Mouse (Mus musculus) hindbrain, embryonic 10.5 days (tissue): ENCODE data around the gene Myadml2. TPM values are rescaled to one million over a fixed set of nuclear protein-coding genes. Genes with fewer than 3 reads are reported as not detected.

Source experiments
- DNase-seq: peaks from one replicate; pipeline ENCODE4 v3.0.0-alpha.2; 2017; ENCODE audit warnings: low spot score
- H3K27ac ChIP-seq: fragments of 300-500 bp; sonication (generic); 2 replicates; pipeline ENCODE4 v1.5.1; 2016; ENCODE audit warnings: mild to moderate bottlenecking, moderate library complexity
- H3K27me3 ChIP-seq: fragments of 300-500 bp; sonication (generic); 2 replicates; pipeline ENCODE4 v1.6.1; 2016; ENCODE audit warnings: mild to moderate bottlenecking; ENCODE audit not compliant: poor library complexity, insufficient read depth, severe bottlenecking
- H3K36me3 ChIP-seq: fragments of 300-500 bp; sonication (generic); 2 replicates; pipeline ENCODE4 v1.6.1; 2016; ENCODE audit warnings: mild to moderate bottlenecking, moderate library complexity
- H3K4me1 ChIP-seq: fragments of 300-500 bp; sonication (generic); replicated peaks from 2 replicates; pipeline ENCODE4 v1.6.1; 2016; ENCODE audit warnings: mild to moderate bottlenecking
- H3K4me3 ChIP-seq: fragments of 300-500 bp; sonication (generic); 2 replicates; pipeline ENCODE4 v1.5.1; 2016; ENCODE audit warnings: mild to moderate bottlenecking, moderate library complexity
- H3K9me3 ChIP-seq: fragments of 300-500 bp; sonication (generic); 2 replicates; pipeline ENCODE4 v1.6.1; 2016; ENCODE audit warnings: mild to moderate bottlenecking, moderate library complexity
- WGBS: fragments of 180-500 bp; shearing (Covaris S2); methylation state at CpG from one replicate; pipeline ENCODE4 v1.1.7; 2016; 5-methylcytosine and 5-hydroxymethylcytosine counted together
- polyA plus RNA-seq: library from polyadenylated mRNA; unstranded; fragments of >200 nt; fragmentation: Nextera tagmentation; extraction: Ambion mirVana; gene quantifications from 2 replicates; pipeline ENCODE4 v1.2.1, GENCODE M21; 2016

Myadml2 gene
- polyA plus RNA-seq, 1 experiment from 2014 or later: not detected

DNA sequence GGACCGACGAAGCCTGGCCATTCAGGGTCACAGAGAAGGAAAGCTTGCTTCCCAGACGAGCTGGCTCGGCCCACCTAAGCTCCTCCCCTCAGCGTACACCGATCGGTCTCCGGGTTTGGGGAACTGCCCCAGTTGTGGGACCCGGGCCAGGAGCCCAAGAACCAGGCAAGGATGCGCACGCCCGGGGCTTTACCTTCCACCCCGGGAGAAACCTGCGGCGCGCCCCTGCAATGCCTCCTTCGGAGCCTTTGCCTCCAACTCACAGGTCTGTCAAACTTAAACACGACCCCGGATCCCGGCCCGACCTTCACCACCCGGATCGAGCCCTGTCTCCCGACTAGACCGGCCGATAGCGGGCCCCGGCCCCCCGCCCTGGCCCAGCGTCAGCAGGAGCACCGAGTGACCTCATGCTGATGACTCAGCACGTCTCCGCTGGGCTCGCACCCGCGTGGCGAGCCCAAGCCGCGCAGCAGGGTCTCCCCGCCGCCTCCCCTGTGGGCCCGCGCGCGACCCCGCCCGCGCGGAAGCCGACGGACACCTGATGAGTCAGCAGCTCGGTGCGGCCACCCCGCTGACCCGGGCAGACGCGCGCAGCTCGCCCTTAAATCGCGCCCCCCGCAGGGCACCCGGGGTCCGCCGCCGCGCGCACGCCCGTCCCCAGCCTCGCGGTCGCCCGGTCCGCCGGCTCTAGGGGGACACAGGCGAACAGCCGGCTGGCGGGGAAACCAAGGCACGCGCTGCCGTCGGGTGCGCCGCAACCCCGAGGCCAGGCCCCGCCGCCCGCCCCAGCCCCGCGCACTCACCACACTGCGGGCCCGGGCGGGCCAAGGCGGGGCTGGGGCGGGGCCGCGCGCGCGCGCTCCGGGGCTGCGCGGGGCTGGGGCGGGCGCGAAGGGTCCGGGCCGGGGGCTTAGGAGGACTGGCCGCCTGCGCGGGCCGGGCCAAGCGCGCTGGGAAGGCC is 15.1 kb downstream of the Myadml2 start:
- Histone ChIP-seq H3K4me1 (peaks cover 48% of the 10 kb centered on the region), H3K27ac (peak overlapping the region; percentile 98), H3K9me3 (no peaks in the 10 kb centered on the region), H3K4me3 (peak overlapping the region; percentile 96), H3K36me3 (peaks cover 22% of the 10 kb centered on the region), H3K27me3 (no peaks in the 10 kb centered on the region)
- peak; percentile 72 for DNase-seq
- under 1% methylated on average over 116 of the region's 116 CpGs for WGBS

DNA sequence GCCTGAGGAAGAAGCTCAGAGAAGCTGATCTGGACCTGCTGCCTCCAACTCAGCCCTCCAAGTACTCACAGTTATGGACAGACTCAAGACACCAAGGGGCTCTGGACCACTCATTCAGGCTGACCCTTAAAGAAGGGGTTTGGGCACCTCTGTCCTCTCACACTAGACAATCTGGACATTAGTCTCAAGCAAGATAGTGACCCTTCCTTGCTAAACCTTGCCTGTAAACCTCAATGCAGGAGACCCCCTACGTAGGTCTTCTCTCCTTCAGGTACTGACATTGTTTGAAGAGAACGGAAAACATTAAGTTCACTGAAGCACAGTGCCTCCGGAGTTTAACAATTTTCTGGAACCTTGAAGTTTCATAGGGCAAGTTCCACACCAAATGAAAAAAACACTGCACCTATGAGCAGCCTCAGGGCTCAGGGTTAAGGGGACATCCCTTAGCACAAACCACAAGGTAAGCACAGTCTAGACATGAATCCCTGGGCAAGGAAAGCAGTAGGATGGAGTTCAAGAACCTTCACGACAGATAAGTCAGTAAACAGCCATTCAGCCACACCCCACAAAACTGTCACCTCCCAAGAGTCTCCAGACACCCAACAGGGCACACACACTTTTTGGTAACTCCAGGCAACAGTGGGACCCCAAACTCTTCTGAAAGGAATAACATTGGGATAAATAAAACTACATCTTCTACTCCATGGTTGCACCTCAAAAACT is 16.1 kb downstream of the Myadml2 start:
- peaks cover 32% of the 10 kb centered on the region for H3K36me3 ChIP-seq
- no peak for DNase-seq
- no peaks in the 10 kb centered on the region for H3K27me3 ChIP-seq
- H3K4me3 ChIP-seq: peak overlapping the region; percentile 96
- 72% methylated on average over 4 of the region's 4 CpGs for WGBS
- no peaks in the 10 kb centered on the region for H3K9me3 ChIP-seq
- H3K4me1 ChIP-seq: peaks cover 51% of the 10 kb centered on the region
- peak overlapping the region; percentile 98 for H3K27ac ChIP-seq

DNA sequence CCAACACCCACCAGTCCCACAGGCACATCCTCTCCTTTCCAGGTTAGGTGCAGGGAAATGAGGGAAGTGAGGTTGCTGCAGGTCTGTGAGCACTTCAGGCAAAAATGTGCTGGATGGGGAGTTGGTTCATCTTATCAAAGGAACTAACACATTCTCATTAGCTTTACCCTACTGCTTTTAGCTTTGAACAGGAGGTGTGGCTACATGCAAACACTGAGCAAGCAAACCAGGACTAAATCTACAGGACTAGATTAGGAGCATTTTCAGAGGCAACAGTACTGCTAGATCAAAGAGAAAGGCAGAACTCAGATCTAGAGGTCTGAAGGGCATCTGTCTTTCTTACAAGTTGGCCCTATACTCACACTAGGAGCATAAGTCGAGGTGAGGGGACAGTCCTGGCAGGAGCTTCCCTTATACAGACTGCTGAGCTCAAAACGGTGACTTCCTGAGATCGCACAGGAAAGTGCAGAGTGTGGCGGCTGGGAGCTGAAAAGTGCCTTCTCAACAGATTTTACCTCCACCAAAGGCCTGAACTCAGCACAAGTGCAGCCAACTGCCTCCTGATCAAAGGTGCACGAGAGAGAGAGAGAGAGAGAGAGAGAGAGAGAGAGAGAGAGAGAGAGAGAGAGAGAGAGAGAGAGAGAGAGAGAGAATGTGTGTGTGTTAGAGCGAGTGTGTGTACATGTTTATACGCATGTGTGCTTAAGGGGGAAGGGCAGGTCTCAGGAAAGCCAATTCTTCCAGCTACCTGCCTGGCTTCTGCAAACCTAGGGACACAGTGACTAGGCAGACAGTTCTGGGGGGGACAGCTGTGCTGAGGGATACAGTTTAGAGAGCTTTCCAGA is 16.9 kb downstream of the Myadml2 start:
- Histone ChIP-seq H3K36me3 (peaks cover 40% of the 10 kb centered on the region), H3K27ac (peak overlapping the region; percentile 76), H3K4me1 (peaks cover 54% of the 10 kb centered on the region), H3K27me3 (no peaks in the 10 kb centered on the region), H3K4me3 (peak overlapping the region; percentile 96), H3K9me3 (no peaks in the 10 kb centered on the region)
- 45% methylated on average over 7 of the region's 7 CpGs for WGBS
- no peak for DNase-seq

DNA sequence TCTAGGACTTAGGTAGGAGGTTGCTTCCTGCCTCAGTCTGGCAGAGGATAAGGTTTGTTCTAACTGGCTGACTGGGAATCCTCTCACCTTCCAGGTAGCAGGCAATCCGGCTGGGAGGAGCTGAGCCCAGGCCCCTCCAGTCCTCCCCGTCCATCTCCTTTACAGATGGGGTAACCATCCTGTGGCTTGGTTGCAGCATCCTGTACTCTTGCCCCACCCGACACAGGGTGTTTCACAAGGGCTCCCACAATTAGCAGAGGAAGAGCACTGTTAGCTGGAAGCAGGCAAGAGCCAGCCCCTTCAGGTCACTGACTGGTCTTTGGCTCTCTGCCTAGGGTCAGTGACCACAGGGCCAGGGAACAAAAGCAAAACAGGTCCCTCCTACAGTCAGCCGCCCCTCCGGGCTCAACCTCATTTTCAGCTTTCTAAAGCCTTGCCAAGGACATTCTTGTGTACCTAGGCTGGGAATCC is 17.5 kb downstream of the Myadml2 start:
- Histone ChIP-seq H3K27me3 (no peaks in the 10 kb centered on the region), H3K36me3 (peaks cover 41% of the 10 kb centered on the region), H3K4me3 (peak overlapping the region; percentile 96), H3K4me1 (peaks cover 57% of the 10 kb centered on the region), H3K9me3 (no peaks in the 10 kb centered on the region), H3K27ac (peak overlapping the region; percentile 76)
- no peak for DNase-seq
- 32% methylated on average over 5 of the region's 5 CpGs for WGBS

DNA sequence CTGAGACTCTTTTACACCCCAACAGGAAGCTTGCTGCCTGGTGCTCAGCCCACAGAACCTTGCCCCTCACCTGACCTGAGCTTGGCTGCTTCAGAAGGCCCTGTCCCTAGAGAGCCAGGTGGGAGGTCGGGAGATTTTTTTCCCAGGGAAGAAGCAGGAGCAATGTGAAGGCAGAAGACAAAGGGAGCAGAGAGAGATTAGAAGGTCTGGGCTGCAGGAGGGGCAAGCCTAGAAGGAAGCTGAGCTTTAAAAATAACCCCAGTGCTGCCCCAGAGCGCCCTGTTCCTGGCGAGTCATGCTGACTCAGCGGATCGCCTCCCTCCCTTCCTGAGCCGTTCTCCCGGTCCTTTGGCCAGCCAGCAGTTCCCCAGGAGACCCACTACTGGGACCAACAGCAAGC is 18.0 kb downstream of the Myadml2 start:
- no peaks in the 10 kb centered on the region for H3K27me3 ChIP-seq
- 31% methylated on average over 7 of the region's 7 CpGs for WGBS
- H3K9me3 ChIP-seq: no peaks in the 10 kb centered on the region
- H3K4me3 ChIP-seq: peak overlapping the region; percentile 96
- peak; percentile 19 for DNase-seq
- H3K27ac ChIP-seq: peak overlapping the region; percentile 76
- peaks cover 62% of the 10 kb centered on the region for H3K4me1 ChIP-seq
- H3K36me3 ChIP-seq: peaks cover 41% of the 10 kb centered on the region

DNA sequence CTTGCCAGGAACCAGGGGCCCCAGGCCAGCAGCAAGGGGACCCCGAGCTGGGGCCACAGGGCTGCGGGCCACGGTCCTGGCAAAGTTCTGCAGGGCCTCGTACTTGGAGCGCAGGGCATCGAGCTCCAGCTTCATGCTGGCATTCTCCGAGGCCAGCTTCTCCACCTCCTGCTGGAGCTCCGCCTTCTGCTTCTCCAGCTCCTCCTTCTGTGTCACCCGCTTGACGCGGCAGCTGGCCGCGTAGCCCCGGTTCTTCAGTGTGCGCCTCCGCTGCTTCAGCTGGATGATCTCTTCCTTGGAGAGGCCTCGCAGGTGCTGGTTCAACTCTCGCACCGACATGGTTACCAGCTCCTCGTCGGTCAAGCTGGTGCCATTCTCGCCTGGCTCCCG is 18.6 kb downstream of the Myadml2 start:
- Histone ChIP-seq H3K4me1 (peaks cover 62% of the 10 kb centered on the region), H3K27ac (peak overlapping the region; percentile 76), H3K36me3 (peaks cover 41% of the 10 kb centered on the region)

DNA sequence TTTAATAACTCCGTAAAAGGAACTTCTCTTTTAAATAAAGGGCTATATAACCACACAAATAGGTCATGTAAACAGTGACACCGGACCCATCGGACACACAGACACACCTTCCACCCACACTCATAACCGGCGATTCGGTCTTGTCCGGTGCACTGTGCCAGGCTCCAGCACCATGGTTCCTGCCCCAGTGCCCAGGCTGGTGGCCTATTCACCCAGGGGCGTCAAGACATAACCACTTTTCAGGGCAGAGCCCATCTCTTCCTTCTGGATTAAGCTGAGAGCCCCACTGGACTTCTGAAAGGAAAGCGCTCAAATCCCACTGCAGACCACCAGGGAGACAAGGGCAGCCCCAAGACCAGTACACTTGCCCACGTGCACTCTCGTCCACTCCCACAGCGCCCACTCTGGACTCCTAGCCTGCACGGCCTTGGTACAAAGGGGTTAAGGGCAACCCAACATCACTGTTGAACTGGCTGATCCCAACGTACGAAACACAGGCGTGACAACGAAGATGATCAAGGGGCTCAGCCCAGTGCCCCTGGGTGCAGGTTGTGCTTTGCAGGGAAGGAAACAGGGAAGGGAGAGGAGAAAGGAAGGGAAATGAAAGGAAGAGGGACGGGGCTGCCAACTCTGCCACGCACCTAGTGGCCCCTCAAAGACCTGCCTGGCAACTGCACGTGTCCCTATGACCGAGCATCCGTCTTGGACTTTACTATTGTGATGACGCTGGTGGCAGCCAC is 19.2 kb downstream of the Myadml2 start:
- Histone ChIP-seq H3K36me3 (peaks cover 41% of the 10 kb centered on the region), H3K27me3 (no peaks in the 10 kb centered on the region), H3K4me3 (peak overlapping the region; percentile 96; the same call in 1 of the 2 replicates), H3K27ac (peak overlapping the region; percentile 76; the same call in 1 of the 2 replicates), H3K9me3 (no peaks in the 10 kb centered on the region), H3K4me1 (peaks cover 63% of the 10 kb centered on the region)
- DNase-seq: no peak
- 96% methylated on average over 23 of the region's 23 CpGs for WGBS

More for the DNA sequence above, 18.6 kb downstream of the Myadml2 start:
- H3K9me3 ChIP-seq: no peaks in the 10 kb centered on the region
- 75% methylated on average over 23 of the region's 23 CpGs for WGBS
- DNase-seq: no peak
- no peaks in the 10 kb centered on the region for H3K27me3 ChIP-seq
- peak overlapping the region; percentile 96 for H3K4me3 ChIP-seq

DNA sequence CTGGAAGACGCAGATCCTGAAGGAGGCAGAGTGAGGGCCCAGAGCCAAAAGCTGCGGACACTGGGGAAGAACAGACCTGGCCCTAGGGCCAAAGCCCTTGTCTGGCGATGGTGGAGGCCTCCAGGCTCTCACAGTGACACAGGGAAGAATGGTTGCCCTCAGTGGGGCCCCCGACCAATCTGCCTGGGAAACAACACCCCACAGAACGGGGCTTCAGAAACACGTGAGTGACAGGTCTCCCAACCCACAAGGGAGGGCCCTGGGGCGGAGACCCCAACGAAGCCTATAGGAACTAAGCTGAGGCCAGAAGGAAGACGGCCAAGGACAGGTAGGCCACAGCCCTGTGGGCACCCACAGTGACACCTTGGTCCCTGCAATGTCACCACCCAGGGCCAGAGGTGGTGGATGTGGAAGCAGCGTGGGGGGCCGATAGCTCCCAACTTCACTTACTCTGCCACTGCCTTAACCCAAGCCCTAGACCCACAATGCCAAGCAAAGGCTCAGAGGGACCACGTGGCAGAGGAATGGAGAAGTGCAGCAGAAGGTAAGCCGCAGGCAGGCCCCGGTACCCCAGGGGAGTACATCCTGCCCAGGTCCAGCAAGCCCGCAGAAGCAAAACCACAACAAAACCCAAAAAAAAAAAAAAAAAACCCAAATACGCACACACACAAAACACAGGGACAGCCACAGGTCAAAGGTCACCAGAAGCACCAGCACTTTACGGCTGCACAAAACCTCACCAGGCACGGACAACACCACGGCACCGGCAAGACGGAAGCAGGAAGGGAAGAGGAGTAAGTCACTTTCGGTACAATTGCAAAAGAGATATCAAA is 20.3 kb downstream of the Myadml2 start:
- WGBS: 81% methylated on average over 22 of the region's 22 CpGs
- DNase-seq: no peak
- H3K27ac ChIP-seq: no peak overlapping the region
- 0 out of 2 replicates have a peak overlapping the region, but pooled peaks have one; percentile 6 for H3K4me3 ChIP-seq
- H3K4me1 ChIP-seq: peaks cover 66% of the 10 kb centered on the region
- H3K9me3 ChIP-seq: no peaks in the 10 kb centered on the region
- H3K36me3 ChIP-seq: peaks cover 49% of the 10 kb centered on the region
- no peaks in the 10 kb centered on the region for H3K27me3 ChIP-seq

DNA sequence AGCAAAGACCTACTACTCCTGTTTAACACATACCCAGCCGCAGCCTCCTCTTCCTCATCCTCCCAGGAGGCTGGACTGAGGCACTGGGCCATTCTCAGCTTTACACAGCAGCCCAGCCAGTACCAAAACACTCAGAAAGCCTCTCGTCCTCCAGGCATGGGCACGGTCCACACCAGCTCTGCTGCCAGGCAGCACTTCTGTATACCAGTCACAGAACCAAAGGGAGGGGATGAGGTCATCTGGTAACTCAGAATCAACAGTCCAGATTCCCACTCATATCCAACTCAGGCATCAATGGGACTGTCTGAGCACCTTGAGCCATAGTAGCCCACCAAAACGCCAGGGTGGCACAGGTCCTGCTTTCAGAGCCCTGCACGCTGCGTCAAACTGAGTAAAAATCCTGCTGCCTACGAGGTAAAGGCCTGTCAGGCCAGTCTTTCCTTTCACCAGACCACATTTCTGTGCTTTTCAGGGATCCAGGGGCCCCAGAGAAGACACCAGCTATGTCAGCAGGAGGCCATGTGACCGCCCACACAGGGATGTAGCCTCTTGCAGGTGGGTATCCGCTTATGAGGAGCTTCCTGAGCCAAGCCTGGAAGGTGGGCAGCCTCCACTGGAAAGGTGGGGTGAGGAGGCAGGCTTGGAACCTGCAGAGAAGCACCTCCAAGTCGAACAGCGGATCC is 21.0 kb downstream of the Myadml2 start:
- no peak for DNase-seq
- no peaks in the 10 kb centered on the region for H3K9me3 ChIP-seq
- WGBS: 93% methylated on average over 11 of the region's 11 CpGs
- no peaks in the 10 kb centered on the region for H3K27me3 ChIP-seq
- peaks cover 56% of the 10 kb centered on the region for H3K36me3 ChIP-seq
- no peak overlapping the region for H3K27ac ChIP-seq
- 0 out of 2 replicates have a peak overlapping the region, but pooled peaks have one; percentile 16 for H3K4me3 ChIP-seq
- peaks cover 58% of the 10 kb centered on the region for H3K4me1 ChIP-seq

DNA sequence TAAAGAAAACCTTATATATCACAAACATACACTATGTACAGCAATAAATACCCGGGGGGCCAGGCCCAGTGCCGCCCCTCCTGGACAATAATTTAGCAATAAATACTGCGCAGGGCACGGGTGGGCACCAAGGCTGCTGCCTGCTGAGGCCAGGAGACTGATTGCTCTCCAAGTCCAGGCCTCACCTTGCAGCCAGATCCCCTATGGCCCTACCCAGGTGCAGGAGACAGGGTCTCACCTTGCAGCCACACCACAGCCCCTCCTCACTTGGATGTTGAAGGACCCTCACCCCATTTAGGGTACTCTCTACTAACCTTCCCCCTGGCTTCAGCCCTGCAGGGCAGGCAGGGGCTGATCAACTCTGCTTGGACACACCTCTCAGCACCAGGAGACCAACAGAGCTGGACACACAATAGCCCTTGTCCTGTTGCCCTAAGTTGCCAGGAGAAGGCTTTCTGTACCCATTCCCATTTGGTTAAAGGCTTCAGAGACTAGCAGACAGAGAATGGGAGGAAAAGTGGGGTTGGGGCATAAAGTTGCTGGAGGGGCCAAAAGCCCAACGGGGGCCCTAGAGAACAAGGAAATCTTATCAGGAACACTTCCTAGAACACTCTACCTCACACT is 22.7 kb downstream of the Myadml2 start, which contains the start of gene Sirt7:
Gene Sirt7 (minus strand): TSS at position 89 of the 624 bp plus-strand sequence.
- Histone ChIP-seq H3K4me3 (peak within 1 kb of the TSS; percentile 93), H3K9me3 (no peaks in the 10 kb centered on the region), H3K4me1 (peaks cover 42% of the 10 kb centered on the region), H3K27ac (peak within 1 kb of the TSS; percentile 88), H3K27me3 (no peaks in the 10 kb centered on the region), H3K36me3 (peaks cover 72% of the 10 kb centered on the region)
- 22% methylated on average over 5 of the region's 5 CpGs for WGBS
- no peak for DNase-seq
